Mouse (Mus musculus) spleen, adult 12 weeks (tissue): ENCODE measurements around the gene Emc10.

ENCODE experiments used
- DNase-seq: peaks from one replicate; pipeline ENCODE4 v3.0.0; 2022; ENCODE audit warnings: low spot score

Emc10 gene

DNA sequence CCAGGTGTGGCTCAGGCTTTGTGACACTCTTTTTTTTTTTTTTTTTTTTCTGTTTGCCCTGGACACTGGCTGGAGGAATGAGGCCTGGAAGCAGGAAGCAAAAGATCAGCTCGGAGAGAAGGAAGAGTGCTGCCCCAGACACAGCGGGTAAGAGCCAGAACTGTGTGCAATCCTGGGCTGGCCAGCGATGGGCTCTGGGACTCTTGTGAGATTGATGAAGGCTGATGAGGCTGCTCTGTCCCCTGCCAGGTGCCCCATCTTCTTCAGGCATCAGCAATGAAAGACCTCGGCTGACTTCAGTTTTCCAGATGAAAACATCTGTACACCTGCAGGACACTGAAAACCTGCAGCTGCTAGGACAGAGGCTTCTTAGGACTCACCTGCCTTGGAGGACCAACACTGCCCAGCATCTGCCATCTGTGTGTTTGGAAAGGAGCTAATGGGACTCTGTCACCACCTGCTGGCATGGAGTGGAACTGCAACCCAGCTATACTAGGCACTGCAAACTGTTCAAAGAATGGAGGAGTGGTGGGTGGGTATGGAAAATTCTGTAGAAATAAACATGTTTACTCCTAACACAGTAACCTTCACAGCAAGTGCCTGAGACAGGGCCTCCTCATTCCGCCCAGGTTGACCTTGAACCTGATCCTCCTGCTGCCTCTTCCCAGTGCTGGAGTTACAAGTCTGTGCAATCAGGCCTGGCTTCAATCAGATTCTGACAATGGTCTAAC, 11.3 kb downstream of the Emc10 start:
- DNase-seq: peak; percentile 74

DNA sequence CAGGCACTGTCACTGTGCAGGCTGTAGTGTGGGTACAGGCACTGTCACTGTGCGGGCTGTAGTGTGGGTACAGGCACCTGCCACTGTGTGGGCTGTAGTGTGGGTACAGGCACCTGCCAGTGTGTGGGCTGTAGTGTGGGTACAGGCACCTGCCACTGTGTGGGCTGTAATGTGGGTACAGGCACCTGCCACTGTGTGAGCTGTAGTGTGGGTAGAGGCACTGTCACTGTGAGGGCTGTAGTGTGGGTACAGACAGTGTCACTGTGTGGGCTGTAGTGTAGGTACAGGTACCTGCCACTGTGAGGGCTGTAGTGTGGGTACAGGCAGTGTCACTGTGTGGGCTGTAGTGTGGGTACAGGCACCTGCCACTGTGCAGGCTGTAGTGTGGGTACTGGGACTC, 12.2 kb downstream of the Emc10 start:
- DNase-seq: no peak

DNA sequence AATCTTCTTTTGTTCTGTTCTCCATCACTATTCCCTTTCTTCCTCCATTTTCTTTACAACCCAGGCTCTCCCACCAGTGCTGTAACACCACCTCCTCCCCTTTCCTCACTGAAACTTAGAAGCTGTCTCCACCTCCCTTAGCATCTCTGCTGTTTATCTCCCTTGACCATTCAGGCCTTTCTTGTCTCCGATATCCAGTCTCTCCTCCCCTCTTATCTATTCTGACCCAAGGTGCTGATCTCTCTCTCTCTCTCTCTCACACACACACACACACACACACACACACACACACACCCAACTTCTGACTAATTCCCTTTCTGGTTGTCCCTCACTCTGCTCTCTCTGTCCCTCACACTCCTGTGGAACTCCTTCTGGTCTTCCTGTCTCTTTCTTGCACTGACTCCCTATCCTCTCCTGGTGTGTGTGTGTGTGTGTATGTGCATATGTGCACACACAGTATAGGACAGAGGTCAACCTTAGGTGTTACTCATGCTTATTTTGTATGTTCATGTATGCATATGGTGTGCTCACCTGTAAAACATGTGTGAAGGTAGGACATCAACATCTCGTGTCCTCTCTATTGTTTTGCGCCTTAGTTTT, 13.4 kb downstream of the Emc10 start:
- DNase-seq: no peak

DNA sequence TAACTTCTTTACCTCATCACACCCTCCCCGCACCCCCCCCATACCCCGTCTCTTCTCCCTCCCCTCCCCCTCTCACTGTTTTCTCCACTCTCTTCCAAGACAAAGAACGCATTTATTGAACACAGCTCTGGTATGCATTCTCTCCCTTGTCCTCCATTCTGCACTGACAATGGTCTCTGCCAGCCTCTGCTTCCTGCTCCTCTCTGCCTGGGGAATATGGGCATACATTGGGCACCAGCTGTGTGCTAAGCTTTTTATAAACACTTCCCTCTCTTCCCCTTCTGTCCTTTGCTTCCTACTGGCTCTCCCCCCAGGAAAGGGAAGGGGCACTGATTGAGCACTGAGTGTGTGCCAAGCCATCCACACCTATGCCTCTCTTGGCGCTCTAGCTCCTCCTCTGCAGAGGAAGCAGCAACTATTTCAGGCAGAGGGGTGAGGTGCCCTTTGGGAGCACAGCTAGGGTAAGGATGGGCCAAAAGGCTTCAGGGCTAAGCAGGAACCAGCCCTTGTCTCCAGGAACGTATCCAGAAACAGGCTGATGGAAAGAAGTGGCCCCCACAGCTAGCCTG, 21.2 kb downstream of the Emc10 start:
- no peak for DNase-seq

DNA sequence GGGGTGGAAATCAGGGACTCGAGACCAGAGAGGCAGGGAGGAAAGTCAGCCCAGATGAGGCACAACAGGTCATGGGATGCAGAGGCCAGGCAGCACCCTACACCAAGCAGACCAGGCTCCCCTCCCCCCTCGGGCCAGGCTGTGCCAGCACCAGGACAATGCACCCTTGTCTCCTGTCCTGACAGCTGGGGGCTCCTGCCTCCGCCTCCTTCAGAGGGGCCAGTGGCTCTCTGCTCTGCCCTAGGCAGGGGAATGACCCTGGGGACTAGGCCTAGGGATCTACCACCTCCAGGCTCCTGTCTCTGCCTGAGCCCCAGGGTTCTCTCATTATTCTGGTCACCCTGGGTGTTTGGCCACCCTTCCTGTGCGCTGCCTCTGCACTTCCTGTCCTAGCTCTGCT, 21.9 kb downstream of the Emc10 start:
- DNase-seq: no peak

DNA sequence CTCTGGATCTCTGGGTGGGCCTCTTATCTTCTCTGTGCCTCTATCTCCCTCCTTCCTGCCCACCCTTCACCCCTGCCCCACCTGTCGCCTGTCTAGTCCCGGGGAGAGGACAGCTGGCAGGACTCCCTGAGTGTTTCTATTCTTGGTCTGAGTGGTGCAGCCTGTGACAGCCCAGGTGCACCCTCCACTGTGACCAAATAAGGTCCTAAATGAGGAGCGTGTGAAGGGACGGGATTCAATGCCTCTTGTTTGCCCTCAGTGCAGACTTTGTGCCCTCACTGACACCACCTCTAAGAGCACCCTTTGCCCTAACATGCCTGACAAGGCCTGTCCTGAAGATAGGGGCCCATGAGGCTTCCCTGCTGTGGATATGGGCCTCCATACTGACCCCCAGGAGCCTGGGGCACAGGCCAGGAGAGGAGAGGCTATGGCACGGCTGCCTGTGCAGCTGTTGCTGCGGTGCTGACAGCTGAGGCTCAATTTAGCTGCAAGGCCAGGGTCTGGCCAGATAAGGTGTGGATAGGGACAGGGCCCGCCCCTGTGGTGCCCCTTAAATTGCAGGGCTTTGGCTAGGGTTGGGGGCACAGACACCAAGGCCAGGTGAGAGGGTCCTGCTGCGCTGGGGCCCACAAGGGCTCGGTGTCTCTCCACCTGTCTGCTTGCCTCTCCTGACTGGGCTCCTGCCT, 23.2 kb downstream of the Emc10 start:
- DNase-seq: no peak

DNA sequence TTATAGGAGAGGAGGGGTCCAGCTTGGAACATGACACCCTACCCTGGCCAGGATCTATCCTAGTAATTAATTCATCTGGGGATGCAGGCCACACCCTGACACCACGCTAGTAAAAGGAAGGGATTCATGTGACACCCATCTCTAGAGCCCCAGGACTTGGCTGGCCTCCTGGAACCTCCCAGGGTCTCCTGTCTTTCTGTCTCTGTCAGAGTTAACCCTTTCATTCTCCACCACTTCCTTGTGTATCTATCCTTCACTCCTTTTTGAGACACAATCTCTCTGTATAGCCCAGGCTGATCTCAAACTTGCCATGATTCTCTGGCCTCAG, 23.8 kb downstream of the Emc10 start:
- no peak for DNase-seq

DNA sequence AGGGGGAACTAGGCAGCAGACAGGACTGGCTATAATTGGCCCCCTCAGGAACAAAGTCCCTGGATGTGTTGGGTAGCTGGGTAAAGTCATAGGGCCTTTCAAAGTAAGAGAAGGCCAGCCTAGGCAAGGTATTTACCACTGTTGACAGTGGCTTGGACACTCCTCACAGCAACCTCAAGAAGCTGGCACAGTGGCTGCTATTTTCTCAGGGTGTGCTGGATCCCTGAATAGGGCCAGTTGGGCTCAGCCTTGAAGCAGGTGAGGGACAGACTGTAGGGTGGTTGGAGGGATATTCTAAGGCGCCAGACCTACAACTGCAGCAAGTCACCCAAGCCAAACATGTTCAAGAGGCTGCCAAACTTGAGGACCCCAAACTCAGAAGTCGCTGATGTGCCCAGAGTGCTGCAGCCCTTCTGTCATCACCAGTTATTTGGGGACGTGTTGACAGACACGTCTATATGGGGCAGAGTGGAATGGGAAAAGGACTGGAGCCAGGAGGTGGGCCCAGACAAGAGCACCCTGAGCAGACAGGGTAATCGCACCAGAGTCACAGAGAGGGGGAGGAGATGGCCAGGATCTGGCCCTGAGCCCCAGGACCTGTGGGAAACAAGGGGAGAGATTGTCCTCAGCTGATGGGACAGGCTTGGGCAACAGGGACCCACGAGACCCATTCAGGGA, 24.3 kb downstream of the Emc10 start:
- no peak for DNase-seq

DNA sequence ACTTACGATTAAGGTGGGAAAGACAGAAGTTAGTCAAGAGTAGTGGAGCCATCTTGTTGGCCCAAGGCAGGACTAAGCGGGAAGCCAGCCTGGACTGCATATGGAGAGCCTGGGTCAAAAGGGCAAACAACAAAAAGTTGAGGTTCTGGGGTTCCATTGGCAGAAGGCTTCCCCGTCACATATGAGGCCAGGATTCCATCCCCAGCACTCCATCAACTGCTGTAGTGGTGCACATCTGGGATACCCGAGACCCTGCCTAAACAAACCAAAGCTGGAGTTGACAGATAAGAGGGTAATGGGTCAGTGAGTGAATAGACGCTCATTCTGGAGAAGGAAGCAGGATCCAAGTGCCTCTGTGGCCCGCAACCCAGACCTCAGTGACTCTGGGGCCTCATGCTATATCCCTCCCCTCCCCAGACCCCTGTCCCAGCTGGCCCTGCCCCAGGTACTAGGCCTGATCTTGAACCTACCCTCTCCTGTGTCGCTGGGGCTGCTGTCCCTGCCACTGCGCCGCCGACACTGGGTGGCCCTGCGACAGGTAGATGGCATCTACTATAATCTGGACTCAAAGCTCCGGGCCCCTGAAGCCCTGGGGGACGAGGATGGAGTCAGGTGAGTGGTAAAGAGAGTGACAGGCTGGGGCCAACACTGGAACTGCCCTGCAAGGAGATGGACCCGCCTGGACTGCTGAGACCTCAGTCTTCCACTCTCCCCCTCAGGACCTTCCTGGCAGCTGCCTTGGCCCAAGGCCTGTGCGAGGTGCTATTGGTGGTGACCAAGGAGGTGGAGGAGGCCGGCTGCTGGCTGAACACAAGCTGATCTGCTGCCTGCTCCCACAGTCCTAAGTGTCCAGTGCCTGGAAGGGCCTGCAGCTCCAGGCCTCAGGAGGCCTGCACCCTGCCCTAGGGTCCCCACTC, 25.4 kb downstream of the Emc10 start:
- DNase-seq: no peak

DNA sequence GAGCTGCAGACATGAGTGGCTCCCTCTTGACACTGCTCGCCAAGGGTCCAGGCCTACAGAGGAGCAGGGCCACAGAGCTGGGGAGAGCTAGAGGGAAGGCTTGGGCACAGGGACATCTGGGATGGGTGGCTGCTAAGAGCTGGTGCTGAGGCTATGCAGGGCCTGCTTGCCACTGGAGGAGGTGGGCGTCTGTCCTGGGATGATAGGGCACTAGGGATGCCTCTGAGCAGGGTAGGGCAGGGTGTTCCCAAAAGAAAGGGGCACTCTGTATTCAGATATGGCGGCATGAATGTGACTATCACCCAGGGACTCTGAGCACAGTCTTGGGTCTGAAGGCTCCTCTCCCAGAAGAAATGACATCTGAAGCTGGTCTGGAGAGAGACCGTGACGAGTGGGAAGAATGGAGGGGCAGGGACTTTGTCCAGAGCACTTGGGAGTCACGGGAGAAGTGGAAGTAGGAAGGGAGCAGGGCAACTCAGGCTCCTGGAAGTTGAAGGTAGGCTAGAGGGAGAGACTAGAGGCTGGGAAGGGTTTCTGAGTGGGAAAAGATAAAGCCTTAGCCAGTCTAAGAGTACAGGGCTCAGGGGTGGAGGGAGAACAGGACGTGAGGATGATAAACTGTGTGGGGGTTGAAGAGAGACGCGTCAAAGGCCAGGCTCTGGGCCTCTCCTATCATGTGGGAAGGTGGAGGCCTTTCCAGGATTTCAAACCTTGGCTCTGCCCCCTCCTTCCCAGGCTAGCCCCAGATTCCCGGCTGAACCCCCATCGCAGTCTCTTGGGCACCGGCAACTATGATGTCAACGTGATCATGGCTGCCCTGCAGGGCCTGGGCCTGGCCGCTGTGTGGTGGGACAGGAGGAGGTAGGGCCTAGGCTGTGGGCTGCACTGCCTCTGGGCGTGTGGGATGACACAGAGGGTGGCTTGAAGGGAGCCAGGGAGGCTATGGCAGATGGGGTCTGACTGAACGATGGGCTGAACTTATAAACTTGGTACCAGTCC, 26.4 kb downstream of the Emc10 start:
- DNase-seq: peak; percentile 67

DNA sequence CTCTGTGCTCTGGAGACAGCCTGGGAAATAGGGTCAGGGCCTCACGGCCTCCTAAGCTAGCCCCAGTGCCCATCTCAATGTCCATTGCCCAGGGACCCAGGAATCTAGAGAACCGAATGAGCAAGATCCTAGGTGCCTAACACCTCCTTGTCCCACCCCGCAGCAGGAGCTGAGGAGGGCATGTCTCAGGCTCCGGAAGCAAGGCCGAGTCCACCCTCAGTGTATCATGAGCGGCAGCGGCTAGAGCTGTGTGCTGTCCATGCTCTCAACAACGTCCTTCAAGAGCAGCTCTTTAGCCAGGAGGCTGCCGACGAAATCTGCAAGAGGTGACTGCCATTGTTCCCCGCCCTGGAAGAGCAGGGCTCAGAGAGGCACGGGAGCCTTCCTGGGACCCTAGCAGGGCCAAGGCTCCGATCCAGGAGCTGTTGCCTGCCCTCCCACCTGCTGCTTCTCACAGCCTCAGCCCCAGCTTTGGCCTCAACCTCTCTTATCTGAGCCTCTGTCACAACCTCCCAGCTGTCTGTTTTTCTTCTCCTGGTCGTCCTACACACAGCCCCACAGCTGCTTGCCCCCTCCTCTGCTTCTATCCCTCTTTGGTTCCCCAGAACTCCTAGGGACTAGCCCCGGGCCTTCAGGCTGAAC, 27.6 kb downstream of the Emc10 start:
- peak; percentile 48 for DNase-seq

DNA sequence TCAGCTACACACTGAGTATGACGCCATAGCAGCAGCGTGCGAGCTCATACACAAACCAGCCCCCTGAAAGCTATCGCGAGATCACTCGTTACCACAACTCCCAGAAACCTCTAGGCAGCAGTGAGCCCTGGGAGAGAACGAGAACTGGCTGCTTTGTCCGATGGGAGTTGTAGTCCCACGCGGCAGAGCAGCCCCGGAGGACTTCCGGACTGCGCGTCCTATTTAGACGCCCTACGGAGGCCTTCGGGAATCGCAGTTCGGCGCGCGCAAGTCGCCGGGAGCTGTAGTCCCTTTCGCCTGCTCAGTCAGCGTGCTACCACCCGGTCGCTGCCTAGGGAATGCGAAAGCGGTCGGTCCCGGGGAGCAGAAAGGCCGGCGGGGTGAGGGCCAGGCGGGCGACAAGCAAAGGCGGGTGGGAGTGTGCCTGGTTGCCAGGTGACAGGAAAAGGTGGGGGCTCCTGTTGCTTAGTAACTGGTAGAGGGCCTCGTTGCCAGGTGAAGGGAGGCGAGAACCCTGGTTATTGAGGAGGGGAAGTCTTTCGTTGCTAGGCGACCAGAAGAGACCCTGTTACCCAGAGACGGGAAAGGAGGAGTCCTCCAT, 28.4 kb downstream of the Emc10 start, which contains the start of gene Josd2:
TSS of gene Josd2 (plus strand) at position 170 of the 601 bp plus-strand sequence.
- peak; percentile 86 for DNase-seq

DNA sequence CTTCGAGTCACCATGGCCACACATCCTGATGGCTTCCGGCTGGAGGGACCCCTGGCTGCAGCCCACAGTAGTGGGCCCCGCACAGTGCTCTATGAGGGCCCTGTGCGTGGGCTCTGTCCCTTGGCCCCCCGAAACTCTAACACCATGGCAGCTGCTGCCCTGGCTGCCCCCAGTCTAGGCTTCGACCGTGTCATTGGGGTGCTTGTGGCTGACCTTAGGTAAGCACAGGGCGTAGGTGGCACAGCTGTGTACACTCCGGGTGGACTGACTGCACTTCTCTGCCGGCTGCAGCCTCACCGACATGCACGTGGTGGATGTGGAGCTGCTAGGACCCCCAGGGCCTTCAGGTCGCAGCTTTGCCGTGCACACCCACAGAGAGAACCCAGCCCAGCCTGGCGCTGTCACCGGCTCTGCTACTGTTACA, 29.4 kb downstream of the Emc10 start:
- DNase-seq: no peak

DNA sequence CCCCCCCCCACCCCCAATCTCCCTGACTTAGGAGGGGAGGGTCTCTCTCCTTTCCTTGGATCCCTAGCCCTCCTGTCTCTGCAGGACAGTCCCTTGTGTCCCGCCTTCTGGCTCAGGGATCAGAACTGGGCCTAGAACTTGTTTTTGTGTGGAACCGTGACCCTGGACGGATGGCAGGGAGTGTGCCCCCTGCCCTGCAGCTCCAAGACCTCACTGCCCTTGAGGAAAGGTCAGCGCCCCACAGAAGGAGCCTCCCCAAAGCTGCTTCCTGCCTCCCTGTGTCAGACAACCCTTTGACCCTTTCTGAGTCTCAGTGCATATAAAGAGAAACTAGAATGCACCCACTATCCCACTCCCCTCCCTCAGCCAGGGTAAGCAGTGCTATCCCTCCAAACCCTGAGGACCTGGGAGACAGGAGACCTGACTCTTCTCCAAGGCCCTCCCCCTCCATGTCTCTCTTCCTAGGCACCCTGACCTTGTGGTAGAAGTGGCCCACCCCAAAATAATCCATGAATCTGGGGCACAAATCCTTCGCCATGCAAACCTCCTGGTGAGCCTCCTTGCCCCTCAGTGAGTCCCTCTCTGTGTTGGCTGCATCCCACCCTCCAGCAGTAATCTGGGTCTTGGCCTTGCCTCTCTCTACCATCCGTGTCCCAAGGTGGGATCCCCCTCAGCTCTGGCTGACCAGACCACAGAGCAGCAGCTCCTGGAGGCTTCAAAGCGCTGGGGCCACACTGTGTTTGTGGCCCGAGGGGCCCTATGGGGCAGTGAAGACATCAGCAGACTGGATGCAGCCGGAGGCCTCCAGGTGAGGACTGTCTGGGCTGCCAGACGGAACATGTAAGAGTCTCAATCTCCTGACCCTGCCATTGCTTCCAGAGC, 30.1 kb downstream of the Emc10 start:
- no peak for DNase-seq

DNA sequence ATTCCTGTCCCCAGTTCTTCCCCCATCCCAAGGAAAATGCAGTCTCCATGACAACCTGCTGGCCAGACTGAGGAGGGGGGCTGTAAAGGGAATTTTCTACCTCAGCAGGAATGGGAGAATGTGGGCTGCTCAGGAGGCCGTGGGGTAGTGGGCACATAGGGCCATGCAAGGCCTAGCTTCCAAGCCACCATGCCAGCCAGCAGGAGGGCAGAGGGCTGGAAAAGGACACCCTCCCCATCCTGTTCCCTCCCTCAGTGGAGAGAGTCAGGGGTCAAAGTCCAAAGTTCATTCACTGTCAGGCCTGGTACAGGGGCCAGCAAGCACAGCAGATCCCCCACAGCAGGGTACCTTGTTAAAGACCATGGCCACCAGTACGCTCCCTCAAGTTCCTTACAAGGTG, 31.2 kb downstream of the Emc10 start, which contains the start of gene Aspdh:
TSS of gene Aspdh (plus strand) at position 281 of the 400 bp plus-strand sequence.
- DNase-seq: no peak

DNA sequence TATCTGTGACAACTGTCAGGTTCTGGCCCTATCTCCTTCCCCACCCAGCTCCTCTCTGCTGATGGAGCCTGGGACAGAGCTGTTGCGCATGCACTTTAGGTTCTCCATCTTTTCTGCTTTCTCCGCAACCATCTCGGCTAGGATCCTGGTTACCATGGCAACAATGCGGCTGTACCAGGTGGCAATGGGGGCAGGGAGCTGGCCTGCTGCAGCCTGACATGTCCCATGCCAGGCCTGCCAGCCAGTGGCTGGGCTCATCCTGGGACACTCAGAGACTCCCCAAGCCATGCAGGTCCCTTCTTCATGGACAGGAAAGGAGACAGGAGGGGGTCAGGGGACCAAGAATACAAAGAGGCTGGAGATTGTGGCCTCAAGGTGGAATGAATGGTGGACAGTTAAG, 31.8 kb downstream of the Emc10 start:
- DNase-seq: no peak

DNA sequence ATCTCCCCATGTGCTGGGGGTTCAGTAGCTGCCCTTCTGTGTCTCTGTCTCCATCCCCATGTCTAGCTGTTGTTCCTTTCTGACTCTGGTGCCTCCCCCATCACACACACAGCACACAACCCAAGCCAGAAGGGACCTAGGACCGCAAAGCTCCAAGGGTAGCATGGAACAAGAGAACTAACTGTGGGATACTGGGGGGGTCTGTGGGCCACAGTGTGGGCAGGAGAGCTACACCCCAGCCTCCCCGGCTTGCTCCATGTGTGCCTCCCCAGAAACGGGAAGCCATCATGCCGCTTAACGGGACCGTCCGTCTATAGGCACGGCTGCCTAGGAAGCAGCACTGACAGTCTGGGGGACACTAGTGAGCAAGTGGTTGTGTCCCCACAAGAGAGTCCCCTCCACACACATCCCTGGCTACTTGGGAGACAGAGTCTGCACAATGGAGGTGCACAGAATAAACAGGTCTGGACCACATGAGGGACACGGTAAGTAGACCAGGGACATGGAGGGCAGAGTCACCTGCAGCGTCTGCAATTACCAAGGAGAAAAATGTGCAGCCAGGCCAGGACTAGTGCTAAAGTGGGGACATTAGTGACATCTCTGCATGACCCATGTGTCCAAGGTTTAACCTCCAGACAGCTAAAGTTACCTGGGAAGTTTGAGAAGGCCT, 32.6 kb downstream of the Emc10 start:
- no peak for DNase-seq

DNA sequence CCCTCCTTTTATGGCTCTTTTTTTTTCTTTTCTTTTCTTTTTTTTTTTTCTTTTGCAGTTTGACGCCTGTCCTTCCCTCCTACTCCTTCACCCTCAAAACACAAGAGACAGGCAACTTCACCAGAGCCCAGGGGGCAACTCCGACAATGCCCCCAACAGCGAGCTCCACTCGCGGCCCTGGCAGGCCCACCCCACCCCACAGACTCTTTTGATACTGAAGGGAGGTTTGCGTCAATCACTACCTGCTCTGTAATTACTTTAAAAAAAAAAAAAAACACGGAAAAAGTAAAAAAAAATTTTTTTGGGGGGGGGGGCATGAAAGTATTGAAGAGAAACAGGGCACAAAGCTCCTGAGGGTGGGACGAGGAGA, 33.3 kb downstream of the Emc10 start:
- no peak for DNase-seq
